Mouse (Mus musculus) brain, embryonic 18.5 days (tissue): ENCODE measurements around the gene Ehd3.
"Not testable (repeated sequence)": the region's sequence is repeated elsewhere in the genome, so short reads cannot be mapped to it uniquely, and the experiment has no call there.

ENCODE experiments used
- DNase-seq: peaks from one replicate; pipeline ENCODE4 v3.0.0-alpha.2; 2012; ENCODE audit warnings: low read depth, low spot score

Gene Ehd3

DNA sequence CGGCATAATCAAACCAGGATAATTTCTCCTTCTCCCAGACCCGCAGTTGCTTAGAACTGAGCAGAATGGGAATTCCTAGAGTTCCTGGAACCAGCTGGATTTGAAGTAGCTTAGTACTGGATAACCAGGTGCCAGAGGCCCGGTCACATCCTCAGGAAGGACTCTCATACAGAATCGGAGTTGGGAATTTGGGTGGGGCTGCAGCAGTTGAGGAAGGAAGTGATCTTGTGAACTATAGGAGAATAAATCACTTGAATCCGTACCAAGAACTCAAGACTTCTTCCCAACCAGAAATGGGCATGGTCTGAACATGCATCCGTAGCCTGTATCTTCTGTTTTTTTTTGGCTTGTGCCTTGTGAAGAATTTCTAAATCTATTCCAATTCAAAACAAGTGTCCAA, 22.2 kb downstream of the Ehd3 start:
- no peak for DNase-seq

GRCm38 (mm10) chr17:73827446-73827845, 23.5 kb downstream of the Ehd3 start:
- DNase-seq, result no peak

- no peak for DNase-seq
Observed at GRCm38 (mm10) chr17:73830511-73830910, 26.6 kb downstream of the Ehd3 start.

- no peak for DNase-seq
Observed at GRCm38 (mm10) chr17:73831427-73831826, 27.5 kb downstream of the Ehd3 start.

GRCm38 (mm10) chr17:73832901-73833300, 29.0 kb downstream of the Ehd3 start:
- DNase-seq, result no peak

DNA sequence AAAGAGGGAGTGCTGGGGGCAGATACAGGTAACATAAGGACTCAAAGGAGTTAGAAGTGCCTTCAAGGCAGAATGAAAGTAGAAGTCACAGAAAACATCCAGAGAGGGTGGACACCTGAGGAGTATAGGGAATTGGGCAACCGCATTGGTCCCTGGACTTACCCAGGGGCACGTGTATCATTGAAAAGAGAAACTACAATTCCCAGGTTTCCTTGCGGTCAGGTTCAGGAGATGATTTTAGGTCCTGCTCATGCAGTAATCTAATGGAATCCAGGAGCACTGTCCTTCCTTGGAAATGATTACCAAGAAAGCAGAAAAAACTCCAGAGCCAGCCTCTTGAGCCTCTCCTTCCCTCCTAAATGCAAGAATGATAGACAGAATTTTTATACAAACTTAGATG, 29.5 kb downstream of the Ehd3 start:
- DNase-seq, result no peak

DNA sequence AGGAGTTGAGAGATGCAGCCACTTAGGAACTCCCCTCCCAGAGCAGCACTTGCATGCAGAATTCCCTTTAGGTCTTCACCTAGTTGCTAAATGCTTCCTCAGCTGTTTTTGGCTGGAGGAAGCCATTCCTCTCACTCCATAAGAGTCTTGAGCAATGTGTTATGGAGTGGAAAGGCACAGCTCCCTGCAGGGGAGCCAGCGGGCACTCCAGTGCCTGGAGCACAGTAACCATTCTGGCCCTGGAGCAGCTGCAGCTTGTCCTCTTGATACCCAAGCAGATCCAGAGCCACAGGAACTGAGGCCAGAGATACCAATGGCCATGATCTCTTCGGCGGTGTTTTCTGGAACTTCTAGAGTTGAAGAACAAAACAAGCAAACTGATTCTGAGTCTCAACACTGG, 32.7 kb downstream of the Ehd3 start:
- no peak for DNase-seq

DNA sequence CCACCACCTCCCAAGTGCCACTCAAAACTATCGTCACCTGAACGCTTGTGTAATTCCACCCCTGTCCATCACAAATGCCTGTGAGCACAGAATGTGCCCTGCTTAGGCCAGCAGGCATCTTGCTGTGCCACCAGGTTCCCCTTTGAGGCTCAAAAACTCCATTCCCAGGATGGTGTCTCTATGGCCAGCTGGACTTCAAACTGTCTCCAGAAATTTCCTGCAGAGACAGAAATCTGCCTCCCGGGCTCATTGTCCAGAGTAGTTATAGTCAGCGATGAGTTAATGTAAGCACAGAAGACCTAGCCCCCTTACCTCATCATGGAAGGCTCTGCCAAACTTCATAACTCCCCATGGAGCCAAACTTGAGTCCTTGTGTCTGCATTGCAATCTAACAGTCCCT, 33.3 kb downstream of the Ehd3 start:
- no peak for DNase-seq

DNA sequence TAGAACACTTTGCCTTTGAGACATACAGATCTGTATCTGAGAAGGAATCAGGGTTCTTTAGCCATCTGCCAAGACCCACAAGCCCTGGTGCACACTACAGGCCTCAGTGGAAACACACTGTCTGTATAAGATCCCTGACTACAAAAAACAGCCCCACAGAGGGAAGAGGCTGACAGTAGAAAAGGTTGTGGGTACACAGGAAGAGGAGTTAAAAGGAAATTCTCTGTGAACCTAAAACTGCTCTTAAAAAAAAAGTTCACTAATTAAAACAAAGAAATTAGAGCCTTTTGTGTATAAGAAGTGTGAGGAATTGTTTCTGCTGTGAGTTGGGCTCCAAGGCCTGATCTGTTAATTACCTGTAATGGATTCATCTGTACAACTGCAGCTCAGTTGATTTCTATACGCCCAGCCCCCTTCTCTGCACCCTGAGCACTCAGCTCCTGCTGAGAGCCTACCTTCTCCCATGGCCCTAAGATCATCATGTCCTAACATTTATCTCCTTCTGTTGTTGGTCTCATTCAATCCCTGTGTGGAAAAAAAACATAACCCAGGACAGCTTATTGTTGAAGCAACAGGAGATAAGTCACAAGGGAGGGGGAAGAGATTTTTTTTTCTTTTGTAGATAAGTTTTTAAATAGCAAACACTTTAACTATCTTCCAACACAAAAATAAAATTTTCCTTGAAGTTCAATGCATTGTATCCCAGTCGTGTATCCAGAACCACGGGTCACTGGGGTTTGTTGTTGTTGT, 35.3 kb downstream of the Ehd3 start:
- no peak for DNase-seq

DNA sequence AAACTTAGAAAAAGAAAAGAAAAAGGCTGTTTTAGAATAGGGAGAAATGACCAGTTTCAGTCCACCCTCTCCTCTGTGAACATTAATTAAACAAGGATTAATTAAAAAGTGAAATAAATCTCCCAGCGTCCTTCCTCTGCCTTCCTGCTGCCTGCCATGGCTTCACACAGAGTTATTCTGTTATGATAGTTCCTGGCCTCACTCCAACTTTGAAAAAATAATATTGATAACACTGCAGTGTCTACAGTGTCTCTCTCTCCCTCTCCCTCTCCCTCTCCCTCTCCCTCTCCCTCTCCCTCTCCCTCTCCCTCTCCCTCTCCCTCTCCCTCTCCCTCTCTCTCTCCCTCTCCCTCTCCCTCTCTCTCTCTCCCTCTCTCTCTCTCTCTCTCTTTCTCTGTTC, 35.9 kb downstream of the Ehd3 start:
- DNase-seq, result not testable (repeated sequence)

DNA sequence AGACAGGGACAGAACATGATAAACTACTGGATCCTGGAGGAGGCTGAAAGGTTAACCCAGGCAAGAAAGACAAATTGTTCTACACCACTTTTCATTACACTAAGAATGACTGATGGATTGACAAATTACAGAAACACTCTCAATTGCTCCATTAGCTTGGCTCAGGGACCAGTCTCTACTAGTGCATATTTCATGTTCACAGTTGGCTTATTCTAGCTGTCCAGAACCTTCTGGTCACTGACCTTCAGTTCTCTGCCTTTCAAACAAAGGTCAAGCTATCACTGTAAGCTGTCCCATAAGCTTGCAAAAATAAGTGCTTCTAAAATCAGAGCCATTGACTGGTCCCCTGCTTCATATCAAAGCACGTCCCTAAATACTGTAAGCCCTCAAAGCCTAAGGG, 39.0 kb downstream of the Ehd3 start:
- DNase-seq, result no peak

DNA sequence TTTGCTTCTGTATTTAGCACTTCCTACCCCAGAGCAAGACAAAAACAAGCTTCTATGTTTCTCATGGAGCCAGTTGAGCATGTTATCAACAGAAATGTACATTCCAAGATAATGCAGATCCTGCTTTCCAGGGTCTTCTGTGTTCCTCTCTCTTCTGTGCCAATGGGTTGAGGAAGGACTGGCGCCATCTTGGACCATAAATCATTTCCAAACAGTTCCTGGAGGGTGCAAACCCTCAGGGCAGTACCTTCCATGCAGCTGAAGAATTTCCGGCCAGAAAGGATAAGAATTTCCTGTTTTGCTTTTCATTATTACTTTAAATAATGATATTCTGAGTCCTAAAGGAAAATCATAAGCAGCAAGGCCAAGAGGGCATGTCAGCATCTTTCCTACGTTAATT, 41.7 kb downstream of the Ehd3 start:
- DNase-seq, result no peak

DNA sequence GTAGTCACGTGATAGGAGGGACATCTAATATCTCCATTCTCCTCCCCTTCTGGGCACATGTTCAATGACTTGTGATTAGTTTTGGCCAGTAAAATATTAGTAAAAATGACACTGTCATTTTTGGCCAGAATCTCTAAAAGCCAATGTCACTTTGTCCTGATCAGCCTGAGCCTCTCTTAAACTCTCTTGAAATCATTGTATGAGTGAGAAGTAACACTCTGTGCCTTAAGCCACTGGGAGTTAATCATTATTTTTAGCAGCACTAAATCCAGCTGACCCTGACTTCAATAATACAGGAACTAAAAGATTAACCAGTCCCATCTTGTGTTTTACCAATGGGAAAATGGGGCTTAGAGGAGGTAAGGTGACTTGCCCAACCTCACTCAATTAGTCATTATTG, 43.5 kb downstream of the Ehd3 start:
- DNase-seq, result no peak

GRCm38 (mm10) chr17:73853041-73853440, 49.1 kb downstream of the Ehd3 start:
- no peak for DNase-seq

GRCm38 (mm10) chr17:73853717-73854116, 49.8 kb downstream of the Ehd3 start:
- no peak for DNase-seq

- no peak for DNase-seq
Observed at GRCm38 (mm10) chr17:73869008-73869685, 65.2 kb downstream of the Ehd3 start.

DNA sequence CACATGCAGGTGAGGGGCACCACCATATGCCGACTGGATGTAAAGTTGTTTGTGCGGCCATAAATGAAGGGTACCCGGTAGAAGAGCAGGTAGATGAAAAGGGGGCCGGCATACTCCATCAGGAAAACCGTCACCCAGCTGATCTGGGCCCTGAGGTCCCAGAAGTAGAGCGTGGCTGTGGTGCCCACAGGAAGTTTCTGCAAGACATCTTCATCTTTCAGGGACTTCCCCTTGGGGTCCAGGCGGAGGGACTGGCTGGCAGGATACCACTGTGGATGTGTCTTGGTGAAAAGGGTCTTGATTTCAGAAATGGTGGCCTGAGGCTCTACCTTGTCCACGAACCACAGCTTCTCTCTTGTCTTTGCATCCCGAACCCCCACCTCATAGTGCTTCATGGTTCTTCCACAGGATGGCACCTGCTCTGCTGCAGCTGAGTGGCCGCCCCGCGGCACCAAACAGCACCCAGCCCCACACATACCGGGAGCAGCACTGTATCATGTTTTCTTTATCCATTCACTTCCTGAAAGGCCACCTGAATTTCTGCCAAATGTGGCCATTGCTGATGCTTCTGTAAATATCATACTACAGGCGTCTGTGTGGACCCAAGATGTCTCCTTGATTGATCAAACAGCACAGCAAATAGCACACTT, 67.1 kb downstream of the Ehd3 start:
- no peak for DNase-seq

GRCm38 (mm10) chr17:73875268-73875667, 71.3 kb downstream of the Ehd3 start:
- no peak for DNase-seq

DNA sequence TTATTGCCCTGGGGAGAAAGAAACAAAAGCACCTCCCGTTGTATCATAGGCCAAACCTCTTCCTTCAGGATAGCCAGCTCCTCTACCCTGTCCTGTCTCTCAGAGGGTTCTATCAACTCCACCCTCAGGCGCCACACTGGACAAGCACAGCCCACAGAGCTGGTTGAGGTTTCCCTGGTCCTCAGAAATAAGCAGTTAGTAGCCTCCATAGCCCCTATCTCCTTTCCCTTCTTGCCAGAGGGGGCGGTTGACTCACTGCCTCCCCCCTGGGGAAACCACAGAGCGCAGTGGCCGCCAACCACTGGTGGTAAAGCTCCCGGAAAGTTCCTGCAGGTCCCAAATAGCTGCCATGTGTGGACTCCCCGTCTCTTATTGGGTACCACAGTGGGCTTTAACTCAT, 71.7 kb downstream of the Ehd3 start:
- DNase-seq, result no peak

DNA sequence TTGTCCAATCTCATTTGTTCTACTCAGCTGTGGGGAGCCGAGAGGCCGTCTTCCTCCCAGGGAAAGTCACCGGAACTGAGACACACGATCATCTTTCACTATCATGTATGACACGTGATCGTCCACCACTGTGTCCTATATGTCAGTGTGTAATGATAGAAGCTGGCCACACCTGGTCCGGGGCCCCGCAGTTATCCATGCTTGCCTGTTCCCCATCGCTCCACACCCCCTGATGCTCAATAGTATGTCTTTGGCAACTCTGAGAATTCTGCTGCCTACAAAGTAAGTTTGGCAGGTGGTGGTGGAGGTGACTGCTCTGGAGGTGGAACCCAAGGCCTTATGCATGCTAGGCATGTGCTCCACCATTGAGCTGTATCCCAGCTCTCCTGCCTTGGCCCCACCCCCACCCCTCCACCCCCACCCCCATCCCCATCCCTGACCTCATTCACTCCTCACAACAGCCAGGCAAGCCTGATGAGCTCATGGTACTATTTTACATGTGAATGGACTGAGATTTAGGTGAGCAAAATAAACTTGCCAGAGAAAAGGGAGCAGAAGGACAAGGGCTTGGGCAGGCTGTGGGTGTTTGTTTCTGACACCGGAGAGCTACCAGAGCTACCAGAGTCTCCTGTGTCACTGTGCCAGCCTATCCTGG, 75.5 kb downstream of the Ehd3 start:
- DNase-seq, result no peak

DNA sequence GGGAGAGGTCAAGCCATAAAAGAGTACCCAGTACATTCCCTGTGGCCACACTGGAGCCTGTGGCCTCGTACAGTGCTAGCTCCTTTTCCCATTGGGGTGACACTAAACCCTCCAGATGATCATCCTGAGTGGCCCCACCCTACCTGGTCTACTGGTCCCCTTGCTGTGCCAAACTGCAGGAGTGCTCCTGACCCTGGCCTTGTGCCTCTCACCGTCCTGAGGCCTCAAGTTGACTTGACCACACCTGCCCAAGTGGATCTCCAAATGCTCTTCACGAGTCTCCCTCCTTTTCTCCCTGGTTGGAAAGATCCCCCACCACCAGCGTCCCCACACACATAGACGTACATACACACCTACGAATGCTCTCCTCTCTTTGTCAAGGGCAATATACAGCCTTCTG, 76.4 kb downstream of the Ehd3 start:
- DNase-seq, result no peak

DNA sequence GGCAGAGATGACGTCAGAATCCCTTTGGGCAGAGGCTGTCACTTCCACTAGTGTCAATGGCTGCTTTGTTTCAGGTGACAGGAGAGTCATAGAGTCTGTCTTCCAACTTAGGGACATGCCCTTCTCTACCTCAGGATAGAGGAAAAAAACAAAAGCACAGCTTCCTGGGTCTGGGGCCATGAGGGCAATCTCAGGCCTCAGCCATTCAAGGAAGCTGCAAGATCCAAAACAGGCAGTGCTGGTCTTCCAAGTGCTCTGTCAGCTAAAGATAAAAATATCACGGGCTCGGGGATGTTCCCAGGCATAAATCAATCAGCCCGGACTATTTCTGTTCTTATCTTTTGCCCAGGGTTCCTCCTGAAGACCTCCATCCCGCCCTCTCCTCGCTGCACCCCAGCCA, 77.4 kb downstream of the Ehd3 start:
- no peak for DNase-seq
